Mouse (Mus musculus) olfactory bulb, adult 2 months (tissue): ENCODE measurements at regions not wholly inside any gene's neighbourhood (a gene's known extent, or its start where the extent isn't known, plus 50 kb on each side); places are given as distances from the start of the nearest gene placed in this dataset.

Experiments used
- CTCF ChIP-seq: fragments of 200-500 bp; IDR thresholded peaks from 2 replicates; pipeline ENCODE4 v1.5.1; 2012; ENCODE audit warnings: low read depth, mild to moderate bottlenecking, low read length, moderate library complexity; ENCODE audit not compliant: insufficient read depth
- POLR2A ChIP-seq: fragments of 200-500 bp; IDR thresholded peaks from 2 replicates; pipeline ENCODE4 v1.6.1; 2012; ENCODE audit warnings: mild to moderate bottlenecking, low read depth, low read length, moderate library complexity; ENCODE audit not compliant: insufficient read depth

DNA sequence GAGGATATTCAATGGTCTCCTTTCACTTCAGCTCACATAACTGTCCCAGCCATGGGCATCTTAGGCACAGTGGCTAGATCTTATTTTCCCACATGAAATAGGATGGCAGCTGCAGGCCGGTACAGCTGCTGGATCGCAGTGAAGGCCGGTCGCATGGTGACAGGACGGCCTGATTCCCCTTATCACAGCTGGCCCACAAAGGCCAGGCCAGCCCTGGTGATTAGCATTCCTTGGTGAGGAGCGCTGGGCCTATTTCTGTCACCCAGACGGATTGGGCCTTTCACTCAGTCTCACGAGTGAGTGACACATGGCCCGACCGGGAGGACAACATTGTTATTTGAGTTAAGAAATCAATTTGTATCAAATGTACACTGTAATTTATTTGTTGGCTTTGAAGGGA is 178.8 kb downstream of the Irx1 start:
- TF ChIP-seq CTCF (no peak), POLR2A (no peak)
